Mouse (Mus musculus): ENCODE measurements around the gene A26c2. TPM values are rescaled to one million over a fixed set of nuclear protein-coding genes. Genes with fewer than 3 reads are reported as not detected.

Gene A26c2
- not detected in 2 replicates for polyA plus RNA-seq (2016; fragmentation: Nextera tagmentation; extraction: Ambion mirVana)

GRCm38 (mm10) chr7:62823573-62823972 is at the start of gene A26c2:
A26c2 (minus strand) TSS chr7:62823673.
- no peaks in the 10 kb centered on the region for H3K36me3 ChIP-seq (replicated peaks)
- H3K4me2 ChIP-seq, result no peak within 1 kb of the TSS
- no peaks in the 10 kb centered on the region for H3K27me3 ChIP-seq
- H3K9ac ChIP-seq, result no peak within 1 kb of the TSS
- 0 out of 2 replicates have a peak, but pooled peaks cover 5% of the 10 kb centered on the region for H3K9me3 ChIP-seq
- H3K4me3 ChIP-seq (replicated peaks), result no peak within 1 kb of the TSS
- H3K4me1 ChIP-seq, result no peaks in the 10 kb centered on the region
- 82% methylated on average over 7 of the region's 7 CpGs for WGBS
- ATAC-seq (ENCODE audit: low FRiP score), result no peak
- no peak within 1 kb of the TSS for H3K27ac ChIP-seq

- Histone ChIP-seq H3K36me3 (replicated peaks) (no peaks in the 10 kb centered on the region), H3K4me1 (no peaks in the 10 kb centered on the region), H3K4me3 (replicated peaks) (no peak overlapping the region), H3K4me2 (no peak overlapping the region), H3K9me3 (0 out of 2 replicates have a peak, but pooled peaks cover 7% of the 10 kb centered on the region), H3K9ac (no peak overlapping the region), H3K27me3 (no peaks in the 10 kb centered on the region), H3K27ac (no peak overlapping the region)
- no peak for ATAC-seq (ENCODE audit: low FRiP score)
Measured at GRCm38 (mm10) chr7:62851471-62851870, 28.0 kb upstream of the A26c2 start.

All from forebrain, embryonic 12.5 days (tissue).